Mouse (Mus musculus) frontal cortex, postnatal 25 days (tissue): ENCODE measurements at regions not wholly inside any gene's neighbourhood (a gene's known extent, or its start where the extent isn't known, plus 50 kb on each side); places are given as distances from the start of the nearest gene placed in this dataset.

Experiments used
- DNase-seq, 2 experiments: peaks; one replicate each; pipeline ENCODE4 v3.0.0; 2022; ENCODE audit warnings: low spot score in 2 of 2

GRCm38 (mm10) chr13:78405071-78405470 lies 205.5 kb upstream of the Nr2f1 start:
- no peak for DNase-seq

GRCm38 (mm10) chr13:78383761-78384160 lies 184.2 kb upstream of the Nr2f1 start:
- DNase-seq = no peak

GRCm38 (mm10) chr13:78361236-78361635 lies 161.7 kb upstream of the Nr2f1 start:
- no peak for DNase-seq

GRCm38 (mm10) chr13:78348830-78349229 lies 149.3 kb upstream of the Nr2f1 start:
- no peak for DNase-seq

- DNase-seq = no peak
Measured at GRCm38 (mm10) chr13:78324443-78325206, 125.1 kb upstream of the Nr2f1 start.

GRCm38 (mm10) chr13:78323183-78323582 lies 123.6 kb upstream of the Nr2f1 start:
- no peak for DNase-seq

- DNase-seq = no peak
Measured at GRCm38 (mm10) chr13:78318434-78318833, 118.9 kb upstream of the Nr2f1 start.

GRCm38 (mm10) chr13:78310837-78311236 lies 111.3 kb upstream of the Nr2f1 start:
- DNase-seq = no peak
